Mouse (Mus musculus): ENCODE results near the gene Sufu.

DNA sequence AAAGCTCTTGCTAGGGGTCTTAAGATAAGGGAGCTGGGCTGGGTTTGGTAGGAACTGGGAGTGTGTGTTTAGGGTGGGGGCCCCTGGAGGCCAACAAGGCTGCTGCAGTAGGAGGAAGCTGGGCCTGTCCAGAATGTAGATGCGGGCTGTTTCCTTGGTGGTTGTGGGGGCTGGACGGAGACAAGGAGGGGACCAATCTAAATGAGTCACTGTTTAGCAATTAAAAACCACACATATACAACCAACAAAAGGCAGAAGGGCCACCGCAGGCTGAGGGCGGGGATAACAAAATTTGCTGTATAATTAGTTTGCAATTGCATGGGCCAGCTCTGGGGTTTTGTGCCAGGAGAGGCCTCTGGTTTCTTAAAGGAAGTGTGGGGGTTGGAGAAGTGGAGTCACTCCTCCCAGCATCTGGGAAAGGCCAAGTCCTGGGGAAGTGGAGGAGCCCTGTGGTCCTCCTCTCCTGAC, 107.4 kb downstream of the Sufu start:
- TF ChIP-seq CTCF (IDR thresholded peaks at IDR 0.05; ENCODE audit: borderline replicate concordance, insufficient read depth, low read depth, low read length) (0 out of 2 replicates have a peak, but pooled peaks have one; percentile 13), POLR2A (IDR thresholded peaks at IDR 0.05; ENCODE audit: borderline replicate concordance, insufficient read depth, low read length) (no peak)

Measured in cerebellum, adult 2 months (tissue).